Mouse (Mus musculus) fat pad, adult 2 months (tissue): ENCODE results near the gene Rdh19.
"Not testable (repeated sequence)": the region's sequence is repeated elsewhere in the genome, so short reads cannot be mapped to it uniquely, and the experiment has no call there.

ENCODE experiments used
- DNase-seq: peaks from one replicate; pipeline ENCODE4 v3.0.0-alpha.2; 2011; ENCODE audit warnings: low read depth, low spot score; ENCODE audit errors: extremely low read depth

Gene Rdh19

DNA sequence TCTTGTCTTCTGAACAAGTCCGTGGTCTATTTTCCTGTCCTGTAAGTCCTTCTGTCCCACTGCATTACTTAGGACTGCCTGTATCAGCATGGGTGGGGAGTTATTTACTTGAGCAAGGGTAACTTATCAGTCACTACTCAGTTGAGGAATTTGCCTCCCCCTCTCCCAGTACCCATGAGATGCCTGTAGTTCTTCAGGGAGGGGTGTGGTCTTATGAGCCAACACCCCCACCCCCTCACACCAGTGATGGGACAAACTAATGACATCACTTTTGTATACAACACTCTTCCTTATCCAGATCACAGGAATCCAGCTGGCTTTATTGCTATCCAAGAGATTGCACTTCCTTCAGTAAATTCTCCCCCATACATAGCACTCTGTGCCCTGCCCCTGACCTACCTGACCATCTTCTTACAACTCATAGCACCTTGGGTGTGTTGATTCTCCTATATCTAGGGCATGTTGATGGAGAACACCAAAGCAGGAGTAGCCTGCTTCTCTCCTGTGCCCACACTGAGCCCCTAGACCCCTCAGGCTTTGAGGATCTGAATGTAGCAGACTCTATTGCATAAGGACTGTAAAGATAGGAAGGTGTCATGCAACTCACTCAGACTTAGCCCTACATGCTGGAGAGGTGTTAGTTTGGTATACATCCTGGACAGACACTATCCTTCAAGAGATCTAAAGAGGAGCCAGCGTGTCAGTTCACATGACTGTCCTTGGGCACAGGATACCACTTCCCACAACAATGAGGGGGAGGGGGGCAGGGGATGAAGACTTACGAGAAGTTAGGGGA, 28.7 kb downstream of the Rdh19 start:
- DNase-seq: no peak

DNA sequence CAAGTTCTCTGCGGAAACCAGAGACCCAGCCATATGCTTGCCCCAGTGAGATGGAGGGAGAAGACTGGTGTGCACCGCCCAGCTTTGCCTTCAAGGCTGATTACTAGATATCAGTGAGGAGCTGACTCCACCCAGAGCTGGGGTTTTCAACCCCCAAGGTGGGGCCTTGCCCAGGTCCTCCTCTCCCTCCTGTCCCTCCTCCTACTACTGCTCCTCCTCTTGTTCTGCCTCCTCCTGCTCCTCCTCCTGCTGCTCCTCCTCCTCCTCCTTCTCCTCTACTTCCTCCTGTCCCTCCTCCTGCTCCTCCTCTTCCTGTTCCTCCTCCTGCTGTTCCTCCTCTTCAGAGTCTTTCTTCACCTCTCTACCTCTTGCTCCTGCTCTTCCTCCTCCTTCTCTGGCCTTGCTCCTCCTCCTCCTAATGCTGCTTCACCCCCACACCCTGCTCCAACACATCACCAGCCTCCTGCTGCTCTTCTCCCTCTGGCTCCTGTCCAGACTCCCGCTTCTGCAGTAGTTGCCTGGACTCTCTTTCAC, 29.5 kb downstream of the Rdh19 start:
- peak; percentile 11 for DNase-seq

DNA sequence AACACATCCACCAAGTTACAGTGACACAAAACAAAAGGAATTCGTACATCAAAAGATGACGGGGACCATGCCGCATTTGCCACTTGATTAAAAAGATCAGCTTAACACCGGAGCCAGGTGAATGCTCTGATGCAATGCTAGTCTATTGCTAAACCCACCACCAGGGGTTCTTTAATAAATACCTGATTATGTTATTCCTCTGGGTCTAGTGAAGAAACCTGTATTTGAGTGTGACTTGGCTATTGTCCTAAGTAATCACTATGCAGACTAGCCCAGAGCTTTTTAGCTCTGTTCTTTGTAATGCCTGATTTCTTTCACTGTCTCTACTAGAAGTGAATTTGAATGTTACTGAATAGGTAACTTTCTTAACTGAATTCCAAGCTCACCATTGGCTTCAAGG, 31.3 kb downstream of the Rdh19 start:
- peak; percentile 39 for DNase-seq

DNA sequence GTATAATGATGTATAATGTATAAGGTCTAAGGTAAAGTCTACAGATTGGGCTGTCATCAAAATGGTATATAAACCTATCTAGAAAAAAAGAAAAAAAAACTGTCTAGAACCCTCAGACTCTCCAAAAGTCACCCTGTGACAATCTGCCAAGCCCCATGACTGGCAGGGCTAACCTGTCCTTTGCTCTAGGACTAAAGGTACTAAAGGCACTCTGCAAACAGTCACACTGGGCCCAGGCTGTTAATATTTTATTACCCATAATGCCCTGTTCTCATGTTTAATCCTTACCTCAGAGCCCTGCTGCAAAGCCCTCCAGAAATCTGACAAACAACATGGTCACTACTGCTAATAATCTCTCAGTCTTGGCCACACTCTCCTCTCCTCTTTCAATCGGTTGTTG, 36.8 kb downstream of the Rdh19 start:
- DNase-seq: no peak

DNA sequence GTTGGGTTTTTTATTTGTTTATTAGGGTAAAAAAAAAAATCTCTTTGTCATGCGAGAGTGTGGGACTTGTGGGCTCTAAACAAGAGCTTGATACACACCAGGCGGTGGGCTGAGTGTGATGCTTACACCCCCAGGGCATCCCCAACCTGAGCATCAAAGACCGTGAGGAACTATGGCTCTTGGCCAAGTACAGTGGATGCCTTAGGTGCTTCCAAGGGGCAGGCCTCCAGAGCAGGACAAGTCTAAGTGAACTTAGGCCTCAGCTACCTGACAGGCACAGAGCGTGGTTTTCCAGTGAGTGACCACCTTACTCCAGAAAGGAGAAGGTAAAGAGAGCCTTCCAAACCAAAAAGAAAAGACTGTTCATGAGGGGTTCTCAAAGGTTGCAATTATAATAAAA, 37.2 kb downstream of the Rdh19 start:
- DNase-seq: no peak

DNA sequence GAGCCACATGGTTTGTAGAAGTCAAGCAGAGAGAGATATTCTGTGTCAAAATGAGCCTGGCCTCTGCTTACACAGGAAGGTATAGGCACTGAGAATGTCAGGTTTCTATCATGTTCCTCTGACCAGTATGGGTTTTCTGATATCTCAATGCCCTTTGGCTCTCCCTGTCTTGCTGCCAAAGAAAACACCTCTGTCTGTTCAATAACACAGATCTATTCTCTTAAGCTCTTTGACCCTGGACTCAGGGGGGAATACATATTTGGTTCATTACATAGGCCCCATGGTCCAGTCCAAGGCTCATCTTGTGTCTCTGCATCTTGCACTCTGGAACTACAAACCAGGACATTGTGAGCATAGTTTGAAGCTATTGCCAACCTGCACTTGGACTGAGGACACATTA, 38.9 kb downstream of the Rdh19 start, which contains the start of gene Rdh7:
TSS of gene Rdh7 (minus strand) at position 213 of the 400 bp plus-strand sequence.
- DNase-seq: no peak

DNA sequence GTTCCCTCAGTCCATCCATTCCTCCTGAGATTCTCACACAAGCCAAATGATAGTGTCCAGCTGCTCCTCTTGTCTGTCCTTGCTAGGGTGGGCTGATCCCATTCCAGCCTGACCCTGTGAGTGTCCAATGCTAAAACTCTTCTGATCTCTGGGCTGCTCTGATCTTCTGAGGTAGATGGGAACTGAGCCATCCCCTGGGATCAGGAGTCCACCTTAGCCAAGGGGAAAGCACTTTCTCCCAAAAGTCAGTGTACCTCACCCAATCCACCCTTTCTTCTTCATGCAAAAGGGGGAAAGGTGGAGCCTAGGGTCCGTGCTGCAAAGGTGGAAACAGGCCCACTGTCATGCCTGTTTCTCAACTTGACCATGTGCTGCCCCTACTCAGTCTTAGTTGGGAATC, 41.8 kb downstream of the Rdh19 start:
- no peak for DNase-seq

GRCm38 (mm10) chr10:127893163-127894022, 43.7 kb downstream of the Rdh19 start:
- not testable (repeated sequence) for DNase-seq

GRCm38 (mm10) chr10:127896705-127897104, 47.0 kb downstream of the Rdh19 start:
- DNase-seq: no peak

- no peak for DNase-seq
Measured at GRCm38 (mm10) chr10:127897506-127897905, 47.8 kb downstream of the Rdh19 start.

DNA sequence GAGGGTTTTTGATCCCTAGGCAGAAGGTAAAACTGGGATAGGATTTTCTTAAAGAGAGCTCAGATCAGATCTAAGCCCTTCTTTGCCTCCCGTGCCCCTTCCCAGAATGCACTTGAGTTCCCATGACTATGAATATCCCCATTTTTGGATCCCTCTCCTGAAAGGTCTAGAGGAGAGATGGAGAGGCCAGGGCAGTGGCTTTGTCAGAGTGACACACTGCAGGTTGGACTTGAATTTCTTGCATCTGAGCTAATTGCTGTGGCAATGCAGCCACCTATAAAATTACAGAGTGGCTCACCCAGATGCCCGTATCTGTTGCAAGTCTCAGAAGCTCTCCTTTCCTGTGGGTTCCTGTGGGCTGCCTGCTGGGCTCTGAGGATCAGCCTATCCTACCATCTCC, 48.5 kb downstream of the Rdh19 start, which contains the start of gene Sdr9c7:
TSS of gene Sdr9c7 (plus strand) at position 301 of the 400 bp plus-strand sequence.
- no peak for DNase-seq

- DNase-seq: no peak
Measured at GRCm38 (mm10) chr10:127899783-127900182, 50.1 kb downstream of the Rdh19 start.

DNA sequence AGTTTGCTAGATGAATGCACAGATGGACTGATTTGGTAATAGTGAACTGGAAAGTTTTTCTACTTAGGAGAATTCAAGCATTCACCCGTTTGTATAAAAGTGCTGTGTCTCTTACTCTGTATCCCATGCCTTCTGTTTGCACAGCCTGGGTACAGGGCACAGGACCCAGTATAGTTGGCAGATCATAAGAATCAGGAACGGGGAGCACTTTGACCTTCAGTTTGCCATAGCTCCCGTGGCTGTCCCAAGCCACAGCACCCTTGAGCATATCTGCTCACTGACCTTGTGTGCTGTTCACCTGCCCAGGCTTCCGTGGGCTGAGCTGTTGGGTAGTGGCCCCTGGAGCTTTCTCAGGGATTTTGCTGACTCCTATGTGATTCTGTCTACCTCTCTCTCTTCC, 52.0 kb downstream of the Rdh19 start:
- DNase-seq: no peak

DNA sequence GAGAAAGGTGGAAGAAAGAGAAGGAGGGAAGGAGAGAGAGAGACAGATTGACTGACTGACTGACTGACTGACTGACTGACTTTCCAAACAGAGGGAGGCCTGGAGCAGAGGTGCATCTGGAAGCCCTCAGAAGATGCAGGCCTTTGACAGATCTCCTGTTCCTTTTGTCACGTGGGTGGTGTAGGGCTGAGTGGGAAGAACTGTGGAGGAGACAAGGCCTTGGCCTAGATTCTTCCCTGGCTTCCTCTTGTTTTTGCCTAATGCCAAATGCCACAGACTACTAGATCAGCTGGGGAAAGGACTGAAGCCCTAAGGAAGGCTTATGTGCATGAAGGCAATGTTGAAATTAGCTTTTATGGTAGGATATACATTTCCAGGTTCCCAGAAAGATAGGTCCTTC, 53.4 kb downstream of the Rdh19 start:
- DNase-seq: no peak

- no peak for DNase-seq
Measured at GRCm38 (mm10) chr10:127904718-127905446, 55.2 kb downstream of the Rdh19 start.

DNA sequence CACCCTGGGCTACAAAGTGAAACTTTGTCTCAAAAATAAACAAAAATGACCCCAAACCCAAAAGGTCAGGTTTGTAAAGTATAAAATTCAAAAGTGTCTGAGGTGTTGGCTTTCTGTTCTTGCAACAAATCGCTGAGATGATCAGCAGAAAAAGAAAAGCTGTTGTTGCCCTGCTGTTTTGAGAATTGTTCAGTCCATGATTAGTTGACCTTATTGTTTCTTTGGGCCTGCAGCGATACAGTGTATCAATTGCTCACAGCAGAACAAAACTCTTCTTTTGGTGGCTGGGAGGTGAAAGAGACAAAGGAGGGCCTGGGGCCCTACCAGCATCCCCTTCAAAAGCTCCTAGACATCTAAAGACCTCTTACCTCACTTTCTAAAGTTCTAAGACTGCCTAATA, 56.4 kb downstream of the Rdh19 start:
- no peak for DNase-seq

DNA sequence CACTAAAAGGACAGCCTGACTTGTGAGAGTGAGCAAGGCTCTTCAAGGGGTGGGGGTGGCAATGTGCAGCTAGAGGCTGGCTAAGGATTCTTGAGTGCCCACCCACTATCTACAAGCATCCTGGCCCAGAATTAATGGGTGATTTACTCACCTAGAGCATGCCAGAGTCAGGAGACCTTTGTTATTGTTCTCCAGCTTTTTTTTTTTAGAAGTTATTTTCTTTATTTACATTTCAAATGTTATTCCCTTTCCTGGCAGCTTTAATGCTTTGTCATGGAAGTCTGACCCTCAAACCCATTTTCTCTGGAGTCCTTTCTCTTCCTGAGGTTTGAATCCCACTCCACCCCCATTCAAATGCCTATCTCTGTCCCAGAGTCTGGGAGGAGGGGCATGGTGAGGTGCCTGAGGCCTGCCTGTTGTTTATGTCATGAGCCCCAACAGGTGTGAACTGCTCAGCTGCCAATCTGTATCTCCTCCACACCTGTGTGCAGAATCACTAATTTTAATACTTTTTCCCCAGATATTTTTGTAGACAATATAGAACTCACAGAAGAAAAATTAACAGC, 57.7 kb downstream of the Rdh19 start:
- no peak for DNase-seq
